Mouse (Mus musculus): ENCODE measurements around the gene Slc39a5. TPM values are rescaled to one million over a fixed set of nuclear protein-coding genes. Genes with fewer than 3 reads are reported as not detected.

Slc39a5 gene
- total and polyA plus RNA-seq, 2 experiments from 2014 or later = 0.10 to 0.24 TPM

- no peaks in the 10 kb centered on the region for H3K27me3 ChIP-seq (ENCODE audit: insufficient read depth, low read length)
- H3K4me1 ChIP-seq (ENCODE audit: insufficient read depth) = peaks cover 19% of the 10 kb centered on the region; the same call in 1 of the 2 replicates
- peak; percentile 39; the same call in 1 of the 2 replicates for TF ChIP-seq CTCF (IDR thresholded peaks at IDR 0.05; ENCODE audit: low read depth)
- H3K4me3 ChIP-seq (ENCODE audit: low read depth, low read length) = peak overlapping the region; percentile 75
- H3K4me2 ChIP-seq (ENCODE audit: low read depth) = peak overlapping the region; percentile 80
- peak overlapping the region; percentile 92 for H3K9ac ChIP-seq
- peak; percentile 78 for DNase-seq
- H3K36me3 ChIP-seq (ENCODE audit: insufficient read depth) = peaks cover 32% of the 10 kb centered on the region
- no peaks in the 10 kb centered on the region for H3K9me3 ChIP-seq (ENCODE audit: low read length)
- 2% methylated on average over 40 of the region's 47 CpGs for WGBS
- ATAC-seq = peak; percentile 72
- peak overlapping the region; percentile 93 for H3K27ac ChIP-seq (ENCODE audit: low read depth, low read length)
Measured at GRCm38 (mm10) chr10:128377222-128377939, 23.6 kb downstream of the Slc39a5 start.

GRCm38 (mm10) chr10:128376455-128377211 lies 24.4 kb downstream of the Slc39a5 start, which contains the start of gene Ankrd52:
Gene Ankrd52 (plus strand): TSS chr10:128377115.
- H3K4me1 ChIP-seq (ENCODE audit: insufficient read depth) = peaks cover 19% of the 10 kb centered on the region; the same call in 1 of the 2 replicates
- H3K9ac ChIP-seq = peak within 1 kb of the TSS; percentile 92

GRCm38 (mm10) chr10:128376099-128376454 lies 25.0 kb downstream of the Slc39a5 start:
- H3K4me2 ChIP-seq (ENCODE audit: low read depth) = peak overlapping the region; percentile 80
- no peaks in the 10 kb centered on the region for H3K27me3 ChIP-seq (ENCODE audit: insufficient read depth, low read length)
- DNase-seq (no peak), ATAC-seq (no peak)
- H3K9me3 ChIP-seq (ENCODE audit: low read length) = no peaks in the 10 kb centered on the region
- peak overlapping the region; percentile 93 for H3K27ac ChIP-seq (ENCODE audit: low read depth, low read length)
- peak overlapping the region; percentile 75 for H3K4me3 ChIP-seq (ENCODE audit: low read depth, low read length)
- no peak for TF ChIP-seq CTCF (IDR thresholded peaks at IDR 0.05; ENCODE audit: low read depth)
- H3K9ac ChIP-seq = peak overlapping the region; percentile 92
- H3K4me1 ChIP-seq (ENCODE audit: insufficient read depth) = peaks cover 19% of the 10 kb centered on the region; the same call in 1 of the 2 replicates
- peaks cover 20% of the 10 kb centered on the region for H3K36me3 ChIP-seq (ENCODE audit: insufficient read depth)
- 40% methylated on average over 4 of the region's 4 CpGs for WGBS

More at GRCm38 (mm10) chr10:128376455-128377211, 24.4 kb downstream of the Slc39a5 start, which contains the start of gene Ankrd52:
- Histone ChIP-seq H3K9me3 (ENCODE audit: low read length) (no peaks in the 10 kb centered on the region), H3K27ac (ENCODE audit: low read depth, low read length) (peak within 1 kb of the TSS; percentile 93), H3K36me3 (ENCODE audit: insufficient read depth) (peaks cover 24% of the 10 kb centered on the region), H3K4me2 (ENCODE audit: low read depth) (peak within 1 kb of the TSS; percentile 80), H3K27me3 (ENCODE audit: insufficient read depth, low read length) (no peaks in the 10 kb centered on the region), H3K4me3 (ENCODE audit: low read depth, low read length) (peak within 1 kb of the TSS; percentile 75)
- DNase-seq = peak; percentile 86
- ATAC-seq = peak; percentile 91
- under 1% methylated on average over 53 of the region's 73 CpGs for WGBS
- peak; percentile 50 for TF ChIP-seq CTCF (IDR thresholded peaks at IDR 0.05; ENCODE audit: low read depth)

- no peak overlapping the region for H3K27ac ChIP-seq (ENCODE audit: low read depth, low read length)
- H3K4me1 ChIP-seq (ENCODE audit: insufficient read depth) = peaks cover 19% of the 10 kb centered on the region; the same call in 1 of the 2 replicates
- H3K27me3 ChIP-seq (ENCODE audit: insufficient read depth, low read length) = no peaks in the 10 kb centered on the region
- peaks cover 8% of the 10 kb centered on the region for H3K36me3 ChIP-seq (ENCODE audit: insufficient read depth)
- no peaks in the 10 kb centered on the region for H3K9me3 ChIP-seq (ENCODE audit: low read length)
- TF ChIP-seq CTCF (IDR thresholded peaks at IDR 0.05; ENCODE audit: low read depth) = 0 out of 2 replicates have a peak, but pooled peaks have one; percentile 11
- no peak for ATAC-seq
- WGBS = 83% methylated on average over 6 of the region's 6 CpGs
- no peak for DNase-seq
- no peak overlapping the region for H3K4me2 ChIP-seq (ENCODE audit: low read depth)
- H3K4me3 ChIP-seq (ENCODE audit: low read depth, low read length) = no peak overlapping the region
- H3K9ac ChIP-seq = no peak overlapping the region
Measured at GRCm38 (mm10) chr10:128374393-128374792, 26.6 kb downstream of the Slc39a5 start.

- DNase-seq (no peak), ATAC-seq (no peak)
- TF ChIP-seq CTCF (IDR thresholded peaks at IDR 0.05; ENCODE audit: low read depth) = no peak
- Histone ChIP-seq H3K36me3 (ENCODE audit: insufficient read depth) (no peaks in the 10 kb centered on the region), H3K4me2 (ENCODE audit: low read depth) (no peak overlapping the region), H3K4me3 (ENCODE audit: low read depth, low read length) (no peak overlapping the region), H3K9ac (no peak overlapping the region), H3K27ac (ENCODE audit: low read depth, low read length) (no peak overlapping the region), H3K27me3 (ENCODE audit: insufficient read depth, low read length) (no peaks in the 10 kb centered on the region), H3K4me1 (ENCODE audit: insufficient read depth) (peaks cover 10% of the 10 kb centered on the region; the same call in 1 of the 2 replicates), H3K9me3 (ENCODE audit: low read length) (no peaks in the 10 kb centered on the region)
- 90% methylated on average over 6 of the region's 6 CpGs for WGBS
Measured at GRCm38 (mm10) chr10:128372989-128373748, 27.9 kb downstream of the Slc39a5 start.

- H3K4me3 ChIP-seq (ENCODE audit: low read depth, low read length) = no peak overlapping the region
- H3K27me3 ChIP-seq (ENCODE audit: insufficient read depth, low read length) = no peaks in the 10 kb centered on the region
- WGBS = 83% methylated on average over 5 of the region's 5 CpGs
- no peaks in the 10 kb centered on the region for H3K9me3 ChIP-seq (ENCODE audit: low read length)
- TF ChIP-seq CTCF (IDR thresholded peaks at IDR 0.05; ENCODE audit: low read depth) = peak; percentile 42
- no peak for ATAC-seq
- no peak for DNase-seq
- H3K36me3 ChIP-seq (ENCODE audit: insufficient read depth) = no peaks in the 10 kb centered on the region
- no peak overlapping the region for H3K4me2 ChIP-seq (ENCODE audit: low read depth)
- H3K9ac ChIP-seq = no peak overlapping the region
- H3K27ac ChIP-seq (ENCODE audit: low read depth, low read length) = no peak overlapping the region
- peaks cover 13% of the 10 kb centered on the region for H3K4me1 ChIP-seq (ENCODE audit: insufficient read depth)
Measured at GRCm38 (mm10) chr10:128372142-128372541, 28.9 kb downstream of the Slc39a5 start.

Data from forebrain, postnatal 0 days (tissue).